Mouse (Mus musculus) fat pad, adult 2 months (tissue): ENCODE results near the gene Rab11fip5.

Experiments used
- DNase-seq: peaks from one replicate; pipeline ENCODE4 v3.0.0-alpha.2; 2011; ENCODE audit warnings: low read depth, low spot score; ENCODE audit errors: extremely low read depth

Gene Rab11fip5

GRCm38 (mm10) chr6:85349246-85349645 is 25.2 kb downstream of the Rab11fip5 start:
- no peak for DNase-seq

- no peak for DNase-seq
These were observed 26.3 kb downstream of the Rab11fip5 start for GRCm38 (mm10) chr6:85348133-85348532.

- DNase-seq, result peak; percentile 23
These were observed 28.3 kb downstream of the Rab11fip5 start for GRCm38 (mm10) chr6:85346028-85346634.

DNA sequence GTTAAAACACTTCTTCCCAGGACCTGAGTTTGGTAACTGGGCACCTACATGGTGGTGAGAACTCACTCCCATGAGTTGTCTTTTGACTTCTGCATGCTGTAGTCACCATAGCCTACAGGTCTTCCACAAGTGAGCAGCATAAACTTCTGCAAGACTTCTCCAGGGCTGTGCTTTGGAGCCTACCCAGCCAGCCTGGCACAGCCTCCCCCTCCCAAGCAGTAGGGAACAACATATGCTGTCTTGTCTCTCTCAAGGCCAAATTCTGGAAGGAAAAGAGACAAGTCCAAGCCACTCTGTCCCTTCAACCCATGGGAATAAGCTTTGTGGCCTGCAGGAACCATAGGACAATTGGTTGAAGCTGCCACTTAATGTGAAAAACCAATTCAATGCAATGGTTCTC is 29.5 kb downstream of the Rab11fip5 start:
- no peak for DNase-seq

GRCm38 (mm10) chr6:85343027-85343426 is 31.4 kb downstream of the Rab11fip5 start:
- DNase-seq, result no peak

- DNase-seq, result no peak
These were observed 32.5 kb downstream of the Rab11fip5 start for GRCm38 (mm10) chr6:85341814-85342501.

DNA sequence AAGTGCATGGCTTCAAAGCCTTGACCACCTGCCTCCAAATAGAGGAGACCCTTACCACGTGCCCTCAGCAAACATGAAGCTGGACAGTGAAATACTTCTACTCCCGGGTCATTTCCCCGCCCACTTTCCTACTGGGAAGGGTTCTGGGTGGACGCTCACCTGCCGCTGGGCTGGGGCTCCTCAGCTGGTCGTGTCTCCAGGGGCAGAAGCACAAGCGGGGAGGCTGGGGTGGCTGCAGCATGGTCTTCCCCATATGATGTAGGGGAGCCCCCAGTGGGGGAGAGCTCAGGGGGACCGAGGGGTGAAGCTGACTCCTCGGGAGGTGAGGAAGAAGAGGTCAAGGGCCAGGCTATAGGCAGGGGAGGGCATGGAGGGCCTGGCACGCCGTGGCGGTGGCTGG is 34.2 kb downstream of the Rab11fip5 start:
- DNase-seq, result no peak

DNA sequence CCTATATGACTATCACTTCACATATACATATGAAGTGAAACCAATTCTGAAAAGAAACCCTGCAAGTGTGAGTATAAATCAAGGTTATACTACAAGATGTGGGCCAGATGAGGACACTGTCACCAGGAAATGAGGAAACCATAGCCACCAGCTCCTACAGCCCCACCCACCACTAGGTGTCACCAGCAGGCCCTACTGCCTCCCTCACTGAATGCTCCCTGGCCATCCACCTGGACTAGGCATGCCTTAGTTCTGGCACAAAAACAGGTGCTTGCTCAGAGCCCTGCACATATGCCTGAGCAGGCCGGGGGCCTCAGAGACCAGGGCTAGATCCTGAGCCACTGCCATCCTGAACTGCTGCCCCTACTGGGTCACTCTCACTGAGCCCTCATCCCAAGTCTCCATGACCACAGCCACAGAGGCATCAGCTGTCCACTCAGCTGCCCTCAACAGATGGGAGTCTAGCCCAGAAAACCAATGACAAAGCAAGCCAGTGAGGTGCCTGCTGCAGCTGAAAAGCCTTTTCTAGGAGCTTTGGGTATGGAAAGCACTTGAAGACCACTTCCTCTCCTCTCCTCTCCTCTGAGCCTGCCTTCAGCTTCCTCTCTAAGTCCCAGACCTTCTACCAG is 35.0 kb downstream of the Rab11fip5 start:
- no peak for DNase-seq

DNA sequence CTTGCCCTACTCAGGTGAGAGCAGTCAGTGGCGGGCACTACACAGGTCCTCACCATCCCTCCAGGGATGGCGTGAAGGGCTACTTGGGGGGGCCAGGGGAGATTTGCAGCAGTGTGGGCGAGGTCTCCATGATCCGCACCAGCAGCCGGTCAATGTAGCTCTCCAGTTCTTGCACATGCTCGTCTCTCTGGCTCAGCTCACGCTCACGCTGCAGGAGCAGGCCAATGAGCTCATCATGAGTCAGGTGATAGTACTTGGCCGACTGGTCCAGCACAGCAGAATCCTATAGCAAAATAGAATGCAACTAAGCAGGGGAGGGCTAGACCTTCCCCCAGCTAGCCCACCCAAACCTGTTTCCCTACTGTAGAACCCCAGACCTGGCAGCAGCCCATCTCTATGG is 37.5 kb downstream of the Rab11fip5 start:
- no peak for DNase-seq

DNA sequence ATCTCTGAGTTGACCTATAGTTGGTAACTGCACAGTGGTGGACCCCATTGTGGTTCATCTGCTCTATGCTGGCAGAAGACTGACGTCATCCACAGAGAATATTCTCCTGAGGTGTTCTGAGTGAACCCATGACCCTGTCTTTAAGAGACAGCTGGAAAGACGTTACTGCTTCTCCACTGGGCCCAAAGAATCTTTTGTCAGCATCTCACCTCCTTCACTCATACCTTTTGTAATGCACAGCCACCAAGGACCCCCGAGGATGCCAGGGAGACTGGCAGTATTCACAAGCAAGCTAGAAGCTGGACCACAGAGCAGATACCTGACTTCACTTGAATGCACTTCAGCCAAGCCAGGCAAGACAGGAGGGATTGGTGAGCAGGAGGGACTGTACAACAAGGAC is 39.1 kb downstream of the Rab11fip5 start:
- no peak for DNase-seq

GRCm38 (mm10) chr6:85334851-85335250 is 39.6 kb downstream of the Rab11fip5 start:
- no peak for DNase-seq

DNA sequence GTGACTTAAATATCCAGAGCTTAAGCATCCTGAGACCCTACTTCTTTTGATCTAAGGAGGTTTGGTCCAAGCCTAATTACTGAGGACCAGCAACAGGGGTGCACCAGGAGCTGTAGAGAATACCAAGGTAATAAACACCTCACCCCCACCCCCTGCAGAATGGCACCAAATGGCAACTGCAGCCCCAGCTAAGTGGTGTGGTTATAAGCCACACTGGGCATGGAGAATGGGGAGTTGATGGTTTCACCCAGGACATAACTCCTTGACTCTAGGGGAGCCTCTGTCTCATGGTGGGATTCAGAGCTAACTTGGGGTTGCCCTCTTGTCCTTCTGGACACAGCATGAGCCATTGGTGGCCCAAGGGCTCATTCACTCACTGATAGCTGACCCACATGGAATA is 40.2 kb downstream of the Rab11fip5 start:
- DNase-seq, result no peak

DNA sequence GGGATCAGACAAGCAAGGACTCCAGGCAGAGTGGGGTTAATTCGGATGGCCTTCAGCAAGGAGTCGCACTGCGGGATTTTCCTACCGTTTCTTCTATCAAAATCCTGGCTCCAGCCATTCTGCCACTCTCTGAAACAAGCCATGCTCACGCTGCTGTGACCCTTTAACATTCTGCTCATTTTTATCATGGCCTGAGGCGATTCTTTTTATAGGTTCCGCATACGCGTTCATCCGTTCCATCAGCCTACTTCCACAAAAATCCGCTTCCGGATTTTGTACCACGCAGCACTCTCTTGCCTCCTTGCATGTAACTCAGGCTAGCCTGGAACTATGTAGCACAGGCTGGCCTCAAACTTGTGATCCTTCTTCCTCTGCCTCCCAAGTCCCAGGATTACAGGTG is 40.7 kb downstream of the Rab11fip5 start:
- DNase-seq, result no peak

GRCm38 (mm10) chr6:85333000-85333669 is 41.3 kb downstream of the Rab11fip5 start, which contains the start of gene Sfxn5:
Sfxn5 (minus strand) TSS chr6:85333422.
- peak; percentile 42 for DNase-seq

- DNase-seq, result no peak
These were observed 42.0 kb downstream of the Rab11fip5 start for GRCm38 (mm10) chr6:85332351-85332999.

GRCm38 (mm10) chr6:85331736-85332135 is 42.7 kb downstream of the Rab11fip5 start:
- no peak for DNase-seq

DNA sequence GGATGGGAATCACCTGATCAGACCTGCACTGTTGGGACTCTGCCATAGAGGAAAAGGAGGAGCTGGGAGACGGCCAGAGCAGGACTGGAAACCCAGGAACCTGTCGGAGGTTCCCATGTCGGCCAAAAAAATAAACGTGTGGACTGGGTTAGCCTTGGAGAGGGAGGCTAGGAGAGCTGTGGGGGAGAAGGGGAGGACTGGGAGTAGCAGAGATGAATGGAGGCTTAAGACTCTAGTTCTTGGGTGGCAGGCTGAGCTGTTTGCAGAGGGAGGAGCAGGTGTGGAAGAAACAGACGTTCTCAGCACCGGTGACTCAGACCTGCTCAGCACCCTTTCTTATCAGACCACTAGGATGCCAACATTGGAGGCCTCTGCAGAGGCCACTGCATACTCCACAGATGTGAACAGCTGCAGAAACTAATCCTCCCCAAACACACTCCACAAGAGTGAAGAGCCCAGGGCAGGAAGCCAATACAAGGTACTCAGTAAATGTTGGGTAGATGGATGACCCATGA is 43.2 kb downstream of the Rab11fip5 start:
- DNase-seq, result no peak

GRCm38 (mm10) chr6:85329666-85330185 is 44.7 kb downstream of the Rab11fip5 start:
- no peak for DNase-seq

GRCm38 (mm10) chr6:85326564-85326963 is 47.9 kb downstream of the Rab11fip5 start:
- DNase-seq, result no peak

DNA sequence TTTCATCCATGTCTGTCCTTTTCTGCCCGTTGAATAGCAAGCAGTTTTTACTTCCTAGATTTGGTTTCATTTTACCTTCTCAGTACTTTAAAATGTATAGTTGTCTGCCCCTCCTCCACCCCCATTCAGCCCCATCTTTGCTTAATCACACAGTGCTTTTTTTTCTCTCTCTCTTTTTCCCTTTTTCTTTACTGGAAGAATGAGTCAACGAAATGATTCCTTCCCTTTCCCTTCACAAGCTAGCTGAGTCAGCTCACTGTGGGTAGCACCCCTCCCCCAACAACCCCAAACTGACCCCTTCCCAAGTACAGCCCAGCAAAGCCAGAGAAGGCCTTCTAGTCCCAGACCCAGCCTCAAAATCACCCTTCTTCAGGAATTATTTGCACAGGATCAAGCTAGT is 49.3 kb downstream of the Rab11fip5 start:
- DNase-seq, result no peak

- DNase-seq, result no peak
These were observed 54.0 kb downstream of the Rab11fip5 start for GRCm38 (mm10) chr6:85320445-85320866.
